Mouse (Mus musculus) adrenal gland, postnatal 25 days (tissue): Measurements from ENCODE around the gene Fgd6. TPM values are rescaled to one million over a fixed set of nuclear protein-coding genes. Genes with fewer than 3 reads are reported as not detected.
A peak's percentile ranks its signal among the peaks of the same experiment; 100 is the strongest.

Experiments used
- DNase-seq: peaks from one replicate; pipeline ENCODE4 v3.0.0; 2021; ENCODE audit warnings: mixed read lengths
- total RNA-seq: library from RNA; stranded (reverse); gene quantifications from 2 replicates; pipeline ENCODE4 v1.2.3, GENCODE M21; 2021

Gene Fgd6
- total RNA-seq, 1 experiment from 2014 or later: 6.3 TPM

DNA sequence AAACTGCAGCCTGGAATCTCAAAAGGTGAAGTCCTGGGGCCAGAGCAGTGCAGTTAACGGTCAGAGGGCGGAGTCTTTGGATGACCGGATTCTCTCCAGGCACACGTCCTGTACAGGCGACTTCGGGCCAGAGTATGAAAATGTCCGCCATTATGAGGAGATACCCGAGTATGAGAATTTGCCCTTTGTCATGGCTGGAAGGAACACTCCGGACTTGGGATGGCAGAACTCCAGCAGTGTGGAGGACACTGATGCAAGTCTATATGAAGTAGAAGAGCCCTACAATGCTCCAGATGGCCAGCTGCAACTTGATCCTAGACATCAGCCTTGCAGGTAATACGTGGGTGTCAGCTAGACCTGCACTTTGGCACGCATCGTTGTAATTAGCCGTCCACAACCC, 9.5 kb downstream of the Fgd6 start:
- DNase-seq: no peak

DNA sequence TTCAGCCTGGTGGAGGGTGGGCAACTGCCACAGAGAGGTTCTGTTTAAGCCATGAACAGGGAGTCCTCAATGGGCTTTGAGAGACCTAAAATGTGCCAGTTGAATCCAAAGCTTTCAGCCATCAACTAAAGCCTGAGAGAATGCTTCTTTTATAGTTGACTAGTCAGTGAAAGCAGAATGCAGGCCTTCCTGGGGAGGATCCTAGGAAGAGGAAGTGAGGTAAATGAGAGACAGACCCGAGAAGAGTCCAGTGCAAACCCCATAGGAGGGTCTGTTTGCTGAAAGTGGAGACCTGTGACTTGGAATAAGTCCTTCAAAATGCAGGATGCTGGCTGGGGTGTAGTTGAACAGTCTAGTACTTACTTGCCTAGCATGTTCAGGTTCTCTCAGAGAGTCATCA, 11.2 kb downstream of the Fgd6 start:
- no peak for DNase-seq

DNA sequence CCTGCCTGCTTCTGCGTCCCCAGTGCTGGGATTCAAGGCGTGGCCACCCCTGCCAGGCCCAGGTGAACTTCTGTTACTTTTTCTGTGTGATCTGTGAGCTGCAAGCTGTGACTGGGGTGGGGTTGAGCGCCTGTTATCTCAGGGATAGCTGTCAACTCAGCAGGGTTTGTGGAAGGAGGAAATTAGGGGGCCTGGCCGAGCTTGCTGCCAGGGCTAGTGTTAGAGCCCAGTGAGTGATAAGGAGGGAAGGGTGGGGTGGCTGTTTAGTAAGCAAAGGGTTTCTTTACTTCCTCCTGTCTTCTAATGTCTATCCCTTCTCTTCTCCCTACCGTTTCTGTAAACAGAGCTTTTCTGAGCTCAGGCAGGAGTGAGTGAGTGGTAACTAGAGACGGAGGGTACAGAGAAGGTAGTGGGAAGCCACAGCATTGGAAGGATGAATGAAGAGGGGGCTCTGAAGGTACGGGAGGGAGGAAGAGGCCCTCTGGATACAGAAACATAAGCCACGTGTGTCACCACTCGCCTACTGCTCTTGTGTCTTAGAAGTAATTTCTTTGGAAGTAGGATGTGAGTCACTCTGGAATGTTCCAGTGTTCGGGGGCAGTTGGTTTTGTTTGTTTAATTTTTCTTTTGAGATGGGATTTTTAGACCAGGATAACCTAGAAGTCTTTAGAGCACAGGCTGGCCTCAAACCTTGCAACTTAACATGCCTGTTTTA, 12.2 kb downstream of the Fgd6 start:
- DNase-seq: no peak

DNA sequence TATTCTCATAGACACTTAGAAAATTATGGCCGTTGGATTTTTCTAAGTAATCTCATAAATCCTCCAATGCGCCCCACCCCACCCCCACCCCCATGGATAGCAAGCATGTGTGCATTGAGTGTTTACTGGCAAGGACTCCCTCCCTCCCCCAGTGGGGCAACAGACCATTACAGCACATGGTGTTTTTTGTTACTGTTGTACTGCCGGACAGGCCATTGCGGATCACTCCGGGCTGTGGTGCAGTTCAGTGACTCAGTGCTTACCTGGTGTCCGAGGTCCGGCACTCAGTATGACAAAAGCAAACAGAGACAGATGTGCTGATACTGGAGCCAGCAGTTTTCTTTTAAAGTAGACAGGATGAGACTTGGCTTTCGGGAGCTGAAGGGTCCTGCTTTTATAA, 13.3 kb downstream of the Fgd6 start:
- DNase-seq: no peak

DNA sequence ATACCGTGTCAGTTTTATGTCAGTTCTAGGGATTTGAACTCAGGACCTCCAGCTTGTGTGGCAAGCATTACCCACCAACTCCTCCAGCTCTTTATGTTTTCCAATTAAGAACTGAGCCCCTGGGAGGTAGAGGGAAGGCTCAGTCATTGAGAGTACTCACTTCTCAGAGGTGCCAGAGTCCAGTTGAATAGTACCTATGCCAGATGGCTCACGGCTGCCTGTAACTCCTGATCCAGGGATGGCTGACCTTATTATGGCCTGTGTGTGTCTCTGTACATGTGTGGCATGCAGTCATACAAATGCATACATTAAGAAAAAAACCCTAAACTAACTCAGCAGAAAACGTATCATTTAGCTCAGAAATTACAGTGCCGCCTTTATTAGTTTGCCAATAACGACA, 14.9 kb downstream of the Fgd6 start:
- DNase-seq: no peak

DNA sequence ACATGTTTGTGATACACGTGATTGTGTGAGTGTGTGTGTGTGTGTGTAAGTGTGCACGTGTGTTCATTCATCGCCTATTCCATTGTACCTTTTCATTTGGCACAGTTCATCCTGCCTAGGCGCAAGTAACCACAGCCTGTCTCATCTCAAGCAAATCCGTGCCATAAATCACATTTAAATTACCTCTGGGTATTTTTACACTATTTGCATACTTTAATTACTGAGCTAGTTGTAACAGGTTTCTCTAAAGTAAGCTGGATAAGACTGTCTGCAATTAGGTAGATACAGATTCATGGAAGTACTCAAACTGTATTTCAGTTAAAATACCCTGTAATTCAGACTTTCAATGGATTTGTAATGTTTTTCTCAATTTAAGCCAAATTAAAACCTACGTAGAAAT, 20.7 kb downstream of the Fgd6 start:
- no peak for DNase-seq

DNA sequence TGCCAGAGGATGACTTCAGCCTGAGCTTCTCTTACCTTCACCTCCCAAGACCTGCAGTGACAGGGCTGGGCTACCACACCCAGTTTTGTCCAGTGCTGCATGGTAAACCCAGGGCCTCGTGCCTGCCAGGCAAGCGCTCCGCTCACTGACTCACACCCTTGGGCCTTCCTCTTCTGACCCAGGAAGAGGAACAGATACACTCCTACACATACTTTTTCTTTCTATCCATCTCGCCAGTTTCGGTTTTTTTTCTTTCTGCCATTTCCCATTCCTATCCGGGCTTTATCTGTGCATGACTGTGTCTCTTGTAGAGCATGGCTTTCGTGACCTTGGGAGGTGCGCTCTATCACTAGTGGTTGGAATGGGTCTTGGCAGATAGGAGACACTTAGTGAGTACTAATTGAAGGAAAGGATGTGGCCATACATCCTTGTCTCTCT, 23.8 kb downstream of the Fgd6 start:
- no peak for DNase-seq

DNA sequence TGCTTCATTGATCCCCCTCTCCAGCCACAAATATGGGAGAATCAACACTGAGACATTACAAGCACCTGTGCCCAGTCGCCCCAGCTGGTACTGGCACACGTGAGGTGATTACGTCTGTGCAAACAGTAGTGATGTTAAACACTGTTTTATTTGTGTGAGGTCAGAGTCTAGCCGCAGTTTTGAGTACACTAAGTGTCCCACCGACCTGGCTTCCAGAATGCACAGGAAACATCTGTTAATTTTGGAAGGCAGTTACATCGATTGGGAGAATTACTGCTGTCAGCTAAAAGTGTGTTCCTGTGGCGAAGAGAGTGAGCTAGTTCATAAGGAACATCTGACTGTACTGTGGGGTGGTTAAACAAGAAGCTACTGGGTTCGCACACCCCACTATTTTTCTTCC, 24.4 kb downstream of the Fgd6 start:
- DNase-seq: no peak

DNA sequence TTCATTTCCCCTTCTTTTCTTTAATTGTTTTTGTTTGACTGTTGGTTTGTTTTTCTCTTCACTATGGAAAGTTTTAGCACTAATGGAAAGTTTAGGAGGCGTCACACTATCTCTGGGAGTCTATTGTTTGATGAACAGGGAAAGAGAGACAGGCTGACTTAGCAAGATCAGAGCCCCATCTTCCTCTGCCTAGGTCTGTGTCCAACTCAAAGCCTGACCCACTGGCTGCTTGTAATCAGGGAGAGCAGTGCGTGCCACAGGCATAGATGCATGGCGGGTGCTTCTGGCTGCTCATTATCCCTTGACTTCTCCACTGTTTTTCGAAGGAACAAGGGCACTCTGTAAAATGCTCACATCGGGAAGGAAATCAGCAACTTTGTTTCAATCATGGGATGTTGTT, 26.6 kb downstream of the Fgd6 start:
- no peak for DNase-seq

DNA sequence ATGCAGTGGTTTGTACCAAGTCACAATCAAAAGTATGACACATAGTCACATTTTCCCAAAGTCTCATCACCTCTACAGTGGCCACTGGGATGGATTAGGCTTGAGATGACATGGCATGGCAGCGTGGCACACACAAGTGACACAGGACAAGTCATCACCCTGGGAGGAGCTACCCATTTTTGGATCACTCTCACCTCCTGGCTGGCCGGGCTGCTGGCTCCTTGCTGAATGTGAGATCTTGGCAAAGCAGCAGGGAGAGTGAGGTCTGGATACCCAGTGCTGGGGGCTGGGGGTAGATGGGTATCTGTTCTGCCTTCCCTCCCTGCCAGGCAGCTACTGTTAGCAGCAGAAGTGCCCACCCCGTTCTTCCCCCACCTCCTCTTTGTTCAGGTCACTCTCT, 31.1 kb downstream of the Fgd6 start:
- DNase-seq: no peak

DNA sequence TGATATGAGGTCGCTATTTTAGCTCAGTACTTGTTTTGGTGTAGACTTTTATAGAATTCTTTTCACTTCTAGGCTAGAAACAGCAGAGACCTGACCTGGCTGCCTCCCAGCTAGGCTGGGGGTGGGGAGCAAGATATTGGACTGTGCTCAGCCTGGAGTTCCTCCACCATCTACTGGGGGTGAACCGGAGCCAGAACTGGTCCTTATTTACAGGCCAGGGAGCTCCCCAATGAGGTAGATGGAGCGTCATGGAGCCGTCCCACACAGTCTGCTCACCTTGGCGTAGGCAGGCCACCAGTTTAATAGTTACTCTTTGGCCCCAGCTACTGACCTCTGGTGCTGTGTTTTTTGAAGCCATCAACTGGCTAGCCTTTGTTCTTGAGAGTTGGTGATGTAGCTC, 32.9 kb downstream of the Fgd6 start:
- DNase-seq: peak; percentile 13

DNA sequence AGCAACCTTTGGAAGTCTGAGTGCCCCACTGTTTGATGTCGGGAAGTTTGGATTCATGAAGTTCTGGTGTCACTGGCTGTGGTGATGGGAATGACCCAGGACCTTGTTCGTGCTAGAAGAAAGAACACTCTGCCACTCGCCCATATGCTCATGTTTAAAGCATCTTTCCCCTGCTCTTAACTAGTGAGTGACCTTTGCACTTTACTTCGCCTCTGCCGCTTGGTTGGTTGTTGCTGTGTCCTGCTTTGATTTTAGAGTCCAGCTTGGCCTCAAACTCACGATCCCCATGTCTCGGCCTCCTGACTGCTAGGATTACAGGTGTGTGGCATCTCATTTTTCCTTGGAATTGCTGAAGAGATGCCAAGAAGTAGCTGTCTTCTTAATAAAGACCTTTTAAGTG, 35.8 kb downstream of the Fgd6 start:
- no peak for DNase-seq

DNA sequence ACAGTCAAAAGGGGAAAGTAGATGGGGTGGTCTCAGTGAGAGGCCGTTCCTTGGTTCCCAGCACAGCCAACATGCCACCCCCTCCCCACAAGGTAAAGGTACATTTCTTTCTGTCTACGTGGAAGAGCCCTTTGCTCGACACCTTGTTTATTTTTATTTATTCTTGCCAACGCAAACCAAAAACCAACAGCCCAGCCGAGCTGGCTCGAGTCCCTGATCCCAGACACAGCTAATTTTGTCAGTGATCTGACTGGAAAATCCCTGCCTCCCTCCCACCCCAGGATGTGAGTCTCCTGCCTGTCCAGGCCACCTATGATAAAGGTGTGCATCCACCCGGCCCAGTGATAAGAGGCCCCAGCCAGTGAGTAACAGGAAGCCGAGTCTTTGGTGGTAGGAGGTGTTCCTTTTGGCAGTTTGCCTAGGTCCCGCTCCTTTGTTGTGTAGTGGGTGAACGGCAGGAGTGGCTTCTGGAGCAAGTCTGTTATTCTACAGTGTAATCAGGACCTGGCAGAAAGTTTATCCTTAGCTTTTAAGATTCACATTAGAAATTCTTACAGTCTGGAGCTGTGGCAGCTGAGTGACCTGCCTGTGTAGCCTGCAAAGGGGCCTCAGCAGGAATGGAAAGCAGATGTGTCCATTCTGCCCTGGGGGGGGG, 36.6 kb downstream of the Fgd6 start:
- peak; percentile 16 for DNase-seq

DNA sequence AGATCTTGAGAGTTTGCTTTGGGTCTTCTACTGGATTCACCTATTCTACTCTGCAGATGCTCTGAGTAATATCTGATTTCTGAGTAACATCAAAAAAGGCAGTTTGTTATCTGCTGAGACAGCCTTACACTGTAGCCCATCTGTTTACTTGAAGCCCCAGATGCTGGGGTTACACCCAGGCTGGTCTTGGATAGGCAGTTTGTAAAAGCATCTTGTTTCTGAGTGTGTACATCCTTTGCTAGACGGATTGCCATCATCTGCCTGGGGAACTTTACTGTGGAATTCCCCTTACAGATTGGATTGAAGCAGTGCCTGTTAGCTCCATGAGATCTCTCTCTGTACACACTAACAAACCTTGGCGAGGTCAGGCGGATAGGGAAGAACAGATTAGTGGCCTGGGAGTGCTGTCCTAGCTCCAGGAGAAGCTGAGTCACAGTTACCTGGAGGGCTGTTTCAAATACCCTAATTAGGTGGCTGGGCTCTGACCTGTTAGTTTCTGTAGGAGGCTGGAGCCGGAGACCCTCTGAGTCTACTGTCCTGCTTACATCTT, 37.2 kb downstream of the Fgd6 start:
- DNase-seq: no peak

DNA sequence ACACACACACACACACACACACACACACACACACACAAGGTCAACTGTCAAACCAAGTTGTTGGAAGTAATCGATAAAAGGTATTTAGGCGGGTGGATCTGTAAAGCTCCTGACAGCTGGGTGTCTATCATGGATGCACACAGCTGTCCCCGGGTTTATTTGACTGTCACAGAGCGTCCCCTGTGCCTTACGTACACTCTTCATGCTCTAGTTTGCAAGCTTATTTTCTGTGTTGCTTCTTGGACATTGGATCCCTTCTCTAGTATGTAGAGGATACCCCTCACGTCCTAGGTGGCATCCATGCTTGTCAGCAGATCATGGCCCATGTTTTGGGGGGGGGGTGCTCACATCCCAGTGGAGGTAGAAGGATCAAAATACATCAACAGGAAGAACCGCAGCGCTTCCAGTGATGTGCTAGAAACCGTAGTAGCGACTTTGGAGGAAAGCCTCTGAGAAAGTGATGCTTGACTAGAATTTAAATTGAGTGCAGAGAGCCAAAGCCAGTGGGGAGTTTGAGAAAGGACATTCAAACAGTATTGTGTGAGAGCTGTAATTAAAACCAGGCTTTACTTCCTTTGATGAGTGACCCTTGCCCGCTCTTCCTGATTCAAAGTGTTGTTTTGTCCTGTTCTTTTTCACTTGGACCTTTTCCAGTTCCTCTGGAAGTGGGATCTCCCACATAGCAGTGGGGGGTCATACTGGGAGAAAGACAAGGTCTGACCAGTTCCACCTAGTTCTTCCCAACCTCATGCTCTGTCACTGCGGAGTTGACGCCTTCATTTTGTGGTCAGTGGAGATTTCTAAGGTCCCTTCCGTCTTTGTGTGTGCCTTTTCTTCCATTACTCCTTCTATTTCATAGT, 41.4 kb downstream of the Fgd6 start:
- no peak for DNase-seq

DNA sequence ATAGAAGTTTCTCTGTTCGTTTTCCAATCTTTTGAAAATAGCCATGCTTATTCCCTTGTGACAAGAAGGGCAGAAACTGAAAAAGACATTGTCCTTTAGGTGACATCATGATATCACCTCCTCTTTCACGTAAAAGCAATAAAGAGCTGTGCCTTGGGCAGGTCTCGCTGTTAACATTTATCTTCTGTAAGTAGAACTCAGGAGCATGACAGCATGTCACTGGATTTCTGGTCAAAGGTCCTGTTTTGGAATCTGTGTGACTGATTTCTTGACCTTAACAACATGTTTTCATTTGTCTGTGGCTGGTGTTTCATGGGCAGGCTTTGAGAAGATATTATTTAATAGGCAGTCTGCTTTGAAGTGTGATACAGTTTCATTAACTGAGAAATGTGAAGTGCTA, 44.9 kb downstream of the Fgd6 start:
- DNase-seq: no peak

DNA sequence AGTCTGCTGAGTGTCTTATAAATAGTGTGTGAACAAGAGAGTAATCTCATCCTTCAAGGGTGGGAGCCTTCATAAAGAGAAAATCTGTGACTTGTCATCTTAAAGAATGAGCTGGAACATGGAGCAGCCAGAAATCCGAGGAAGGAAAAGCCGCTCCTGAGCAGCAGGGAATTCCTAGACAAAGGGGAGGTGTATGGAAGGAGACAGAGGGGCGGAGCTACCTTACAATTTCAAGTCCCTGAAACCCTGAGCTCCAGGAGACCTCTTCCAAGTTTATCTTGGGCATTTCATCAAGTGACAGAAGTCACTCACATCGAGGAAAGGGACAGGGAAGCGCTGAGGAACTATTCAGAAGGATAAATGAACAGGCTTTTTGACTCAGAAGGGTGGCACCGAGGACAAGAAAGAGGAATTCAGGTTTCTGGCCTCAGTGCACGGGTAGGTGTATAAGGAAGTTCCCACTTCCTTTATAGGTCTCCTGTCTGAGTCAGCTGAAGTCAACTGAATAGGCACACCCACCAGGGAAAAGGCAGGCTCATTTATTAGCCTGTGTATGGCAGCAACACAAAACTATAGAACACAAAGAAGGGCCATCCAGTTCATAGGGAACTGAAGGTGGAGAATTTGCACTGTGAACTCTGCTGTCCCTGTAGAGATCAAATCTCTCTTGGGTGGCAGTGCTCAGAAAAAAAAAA, 46.4 kb downstream of the Fgd6 start:
- DNase-seq: no peak

DNA sequence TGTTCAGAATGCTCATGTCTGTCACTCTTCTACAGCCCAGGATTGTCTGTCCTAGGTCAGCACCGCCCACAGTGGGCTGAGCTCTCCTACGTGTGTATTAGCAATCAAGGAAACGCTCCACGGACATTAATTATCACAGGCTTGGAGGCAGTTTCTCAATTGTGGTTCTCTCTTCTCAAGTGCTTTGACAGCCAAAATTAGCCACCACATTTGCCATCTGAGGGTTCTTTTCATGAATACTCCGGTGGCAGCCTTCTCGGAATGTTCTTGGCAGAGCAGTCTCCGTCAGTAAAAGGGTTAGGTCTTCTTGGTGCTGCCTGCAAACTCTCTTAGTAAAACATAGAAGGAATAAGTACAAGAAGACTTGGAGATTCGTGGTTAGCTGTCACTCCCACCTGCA, 50.5 kb downstream of the Fgd6 start:
- no peak for DNase-seq

DNA sequence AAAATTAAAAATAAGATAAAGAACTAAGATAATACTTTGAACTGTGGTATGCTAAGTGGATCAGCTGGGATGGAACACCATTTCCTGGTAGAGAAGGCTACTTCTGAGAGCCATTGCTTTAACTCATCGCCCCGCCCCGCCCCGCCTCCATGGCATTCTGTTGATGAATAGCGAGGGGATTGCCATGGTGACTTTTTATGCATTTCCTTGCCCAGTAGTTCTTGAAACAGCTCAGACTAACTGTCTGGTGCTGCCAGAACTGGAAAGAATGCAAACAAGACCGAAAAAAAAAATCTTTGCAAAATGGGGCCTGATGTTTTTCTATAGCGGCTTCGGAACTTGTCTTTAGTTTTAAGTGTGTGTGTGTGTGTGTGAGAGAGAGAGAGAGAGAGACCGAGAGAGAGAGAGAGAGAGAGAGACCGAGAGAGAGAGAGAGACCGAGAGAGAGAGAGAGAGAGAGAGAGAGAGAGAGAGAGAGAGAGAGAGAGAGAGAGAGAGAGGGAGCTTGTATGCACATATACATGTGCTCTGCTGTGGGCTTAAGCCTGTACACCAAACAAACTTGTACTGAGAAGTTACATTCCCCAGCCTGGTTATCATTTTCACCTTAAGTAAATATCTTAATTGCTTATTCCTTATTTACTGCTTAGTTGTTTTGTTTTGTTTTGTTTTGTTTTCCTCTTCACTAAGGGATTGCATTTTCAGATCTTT, 51.7 kb downstream of the Fgd6 start:
- peak; percentile 32 for DNase-seq

DNA sequence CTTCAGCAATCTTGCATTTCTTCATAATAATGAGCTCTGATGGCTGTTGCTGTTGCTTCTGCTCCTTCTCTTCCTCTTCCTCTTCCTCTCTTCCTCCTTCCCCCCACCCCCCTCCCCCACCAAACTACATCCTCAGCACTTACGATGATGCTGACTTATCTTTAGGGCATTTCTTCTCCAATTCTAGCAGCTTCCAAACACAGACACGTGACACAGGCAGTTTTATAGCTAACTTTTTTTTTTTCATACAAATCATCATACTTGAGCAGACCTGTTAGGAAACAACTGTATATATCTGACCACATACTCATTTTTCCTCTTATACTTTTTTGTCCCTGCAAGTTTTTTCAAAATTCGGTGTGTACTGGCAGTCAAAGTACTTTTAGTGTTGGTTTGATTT, 54.2 kb downstream of the Fgd6 start:
- no peak for DNase-seq

DNA sequence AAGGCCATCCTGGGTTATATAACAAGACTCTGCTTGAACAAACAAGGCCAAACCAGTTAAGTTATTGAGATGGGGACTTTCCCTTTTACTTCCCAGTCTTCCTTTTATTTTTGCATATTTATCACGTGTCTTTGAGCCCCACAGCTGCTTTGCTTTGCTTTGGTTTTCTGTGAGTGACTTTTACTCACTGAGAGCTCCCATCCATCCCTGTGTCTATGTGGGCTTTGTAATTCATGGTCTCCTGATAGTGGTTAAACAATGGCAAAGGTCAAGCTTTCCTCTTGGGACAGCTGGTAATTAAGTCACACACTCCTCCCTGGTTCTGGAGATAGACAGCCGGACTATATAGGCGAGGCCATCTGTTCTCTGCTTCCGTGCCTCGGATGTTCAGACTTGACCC, 57.7 kb downstream of the Fgd6 start:
- DNase-seq: no peak
